Mouse (Mus musculus) c-Kit-positive CD71-negative TER-119-negative erythroid progenitor cells, embryonic 14.5 days (primary cell): Measurements from ENCODE around the gene Tspan5.

ENCODE experiments used
- DNase-seq: peaks from one replicate; pipeline ENCODE4 v3.0.0-alpha.2; 2013; ENCODE audit warnings: low read depth

The Tspan5 gene

GRCm38 (mm10) chr3:138876931-138877361 lies 135.0 kb downstream of the Tspan5 start:
- DNase-seq, result no peak

DNA sequence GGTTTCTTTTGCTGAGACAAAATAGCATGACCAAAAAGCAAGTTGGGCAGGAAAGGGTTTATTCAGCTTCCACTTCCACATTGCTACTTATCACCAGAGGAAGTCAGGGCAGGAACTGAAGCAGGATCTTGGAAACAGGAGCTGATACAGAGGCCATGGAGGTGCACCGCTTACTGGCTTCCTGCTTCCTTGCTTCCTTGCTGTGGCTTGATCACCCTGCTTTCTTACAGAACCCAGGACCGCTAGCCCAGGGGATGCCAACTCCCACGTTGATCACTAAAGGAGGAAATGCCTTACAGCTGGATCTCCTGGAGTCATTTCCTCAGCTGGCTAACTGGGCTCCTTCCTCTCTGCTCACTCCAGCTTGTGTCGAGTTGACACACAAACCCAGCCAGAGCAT lies 135.7 kb downstream of the Tspan5 start:
- DNase-seq, result no peak

DNA sequence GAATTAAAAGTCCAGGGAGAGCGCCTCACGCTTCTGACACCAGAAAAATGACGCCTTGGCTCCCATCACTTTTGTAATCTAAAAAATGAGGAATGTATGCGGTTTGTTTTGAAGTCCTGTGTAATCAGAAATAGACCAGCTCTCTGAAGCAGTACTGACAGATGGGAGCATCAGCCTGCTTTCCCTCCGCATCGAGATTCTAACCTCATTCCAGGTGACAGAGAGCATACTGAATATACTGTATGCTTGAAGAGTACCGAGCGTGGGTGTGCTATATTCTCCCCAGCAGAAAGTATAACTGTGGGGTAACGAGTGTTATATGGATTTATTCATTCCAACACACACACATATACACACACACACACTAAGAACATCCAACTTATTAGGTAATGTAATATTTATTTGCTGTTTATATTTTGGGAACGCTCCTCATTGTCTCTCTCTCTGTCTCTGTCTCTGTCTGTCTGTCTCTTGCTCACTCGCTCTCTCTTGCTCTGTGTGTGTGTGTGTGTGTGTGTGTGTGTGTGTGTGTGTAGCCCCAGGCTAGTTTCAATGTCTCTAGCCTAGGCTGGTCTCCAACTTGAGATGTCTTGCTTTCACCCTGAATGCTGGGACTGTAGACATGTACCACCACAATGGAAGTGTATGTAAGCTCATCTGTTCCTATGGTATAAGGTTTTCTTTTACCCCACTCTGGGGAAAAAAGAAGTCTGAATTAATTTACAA lies 139.2 kb downstream of the Tspan5 start:
- no peak for DNase-seq

DNA sequence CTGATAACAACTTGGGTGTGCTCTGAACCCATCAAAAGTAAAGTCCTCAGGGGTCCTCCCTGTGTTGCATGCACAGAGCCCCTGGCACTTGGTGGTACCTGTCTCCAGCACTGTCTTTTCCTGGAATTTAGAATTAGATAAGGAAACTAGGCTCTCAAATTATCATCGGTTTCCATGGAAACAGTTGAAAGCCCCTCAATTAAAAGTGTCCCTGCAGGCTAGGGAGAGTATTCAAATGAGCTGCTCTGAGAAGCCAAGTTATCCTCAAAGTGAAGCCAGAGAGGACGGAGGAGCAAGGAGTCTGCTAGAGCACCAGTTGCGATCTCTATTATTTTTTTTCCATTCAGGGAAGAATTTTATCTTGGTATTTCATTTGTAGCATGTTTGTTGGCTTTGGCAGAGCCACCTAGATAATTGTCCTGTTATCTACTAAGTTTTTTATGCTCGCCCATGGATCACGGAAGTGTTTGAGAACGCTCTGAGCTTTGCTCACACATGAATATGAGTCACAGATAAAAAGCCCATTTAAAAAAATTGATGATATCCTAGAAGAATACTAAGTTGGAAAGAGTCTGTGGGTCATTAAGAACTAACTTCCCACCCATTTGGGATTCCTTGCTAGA lies 139.8 kb downstream of the Tspan5 start:
- no peak for DNase-seq

- no peak for DNase-seq
These were observed 144.1 kb downstream of the Tspan5 start for GRCm38 (mm10) chr3:138886121-138886520.

DNA sequence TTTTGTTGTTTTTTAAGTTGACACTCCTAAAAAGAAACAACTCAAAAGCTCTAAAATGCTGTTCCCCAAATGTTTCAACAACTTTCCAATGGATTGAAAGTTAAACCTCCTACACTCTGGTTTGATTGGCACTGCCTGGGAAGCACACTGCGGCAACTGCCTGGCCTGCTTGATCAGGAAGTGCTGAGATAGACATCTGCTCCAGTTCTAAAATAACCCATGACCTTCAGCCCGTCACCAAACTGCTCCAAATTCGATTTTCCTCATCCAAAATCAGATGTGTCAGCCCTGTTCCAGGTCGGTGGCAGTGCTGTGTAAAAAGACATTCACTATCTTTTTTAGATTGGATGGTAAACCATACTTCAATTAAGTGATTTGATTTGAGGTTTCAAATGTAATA lies 147.2 kb downstream of the Tspan5 start:
- no peak for DNase-seq

GRCm38 (mm10) chr3:138889769-138890295 lies 147.8 kb downstream of the Tspan5 start:
- no peak for DNase-seq

GRCm38 (mm10) chr3:138893520-138893919 lies 151.5 kb downstream of the Tspan5 start:
- no peak for DNase-seq

GRCm38 (mm10) chr3:138897500-138897899 lies 155.5 kb downstream of the Tspan5 start:
- no peak for DNase-seq

DNA sequence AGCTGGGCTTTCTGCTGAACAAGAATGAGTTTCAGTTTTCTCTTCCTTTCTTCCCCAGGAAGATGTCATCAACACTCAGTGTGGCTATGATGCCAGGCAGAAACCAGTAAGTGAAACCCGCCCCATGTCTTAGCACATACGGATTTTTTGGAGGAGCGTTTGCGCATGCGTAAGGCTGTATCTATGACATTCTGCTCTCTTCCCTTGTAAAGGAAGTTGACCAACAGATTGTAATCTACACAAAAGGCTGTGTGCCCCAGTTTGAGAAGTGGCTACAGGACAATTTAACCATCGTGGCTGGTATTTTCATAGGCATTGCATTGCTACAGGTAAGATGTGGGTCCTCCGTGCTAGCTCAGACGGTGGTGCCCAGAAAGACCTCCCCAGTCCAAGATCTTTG lies 156.1 kb downstream of the Tspan5 start:
- no peak for DNase-seq

GRCm38 (mm10) chr3:138900571-138901141 lies 158.7 kb downstream of the Tspan5 start:
- no peak for DNase-seq

- DNase-seq, result no peak
These were observed 163.7 kb downstream of the Tspan5 start for GRCm38 (mm10) chr3:138905678-138906077.

DNA sequence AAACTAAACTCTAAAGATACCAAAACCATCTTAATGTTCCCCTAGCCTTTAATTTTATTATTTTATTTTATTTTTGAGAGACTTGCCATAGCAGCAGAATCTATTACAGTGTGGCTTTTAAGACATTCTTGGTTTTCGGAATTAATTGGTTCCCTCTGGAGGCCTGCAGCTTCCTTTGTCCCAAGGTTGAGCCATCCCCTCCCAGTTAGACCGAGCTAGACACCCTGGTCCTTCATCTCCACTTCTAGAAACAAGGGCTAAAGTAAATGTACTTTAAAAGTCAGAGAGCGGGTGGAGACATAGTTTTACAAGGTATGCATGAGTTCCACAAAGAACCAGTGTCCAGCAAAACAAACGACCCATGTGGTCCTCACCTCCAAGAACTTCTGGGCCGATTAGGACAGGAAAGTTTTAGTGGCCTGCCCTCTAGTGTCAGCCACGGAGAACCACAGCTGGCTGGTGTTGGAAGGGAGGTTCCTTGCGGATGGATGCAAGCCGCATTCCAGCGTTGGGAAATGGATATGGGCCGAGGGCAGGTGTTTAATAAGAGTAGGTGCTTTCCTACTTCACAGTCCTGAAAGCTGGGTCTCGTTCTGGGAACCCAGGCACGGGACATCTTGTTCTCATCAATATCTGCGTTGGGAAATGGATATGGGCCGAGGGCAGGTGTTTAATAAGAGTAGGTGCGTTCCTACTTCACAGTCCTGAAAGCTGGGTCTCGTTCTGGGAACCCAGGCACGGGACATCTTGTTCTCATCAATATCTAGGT lies 164.3 kb downstream of the Tspan5 start:
- DNase-seq, result peak; percentile 31

- DNase-seq, result no peak
These were observed 167.3 kb downstream of the Tspan5 start for GRCm38 (mm10) chr3:138909313-138909712.

DNA sequence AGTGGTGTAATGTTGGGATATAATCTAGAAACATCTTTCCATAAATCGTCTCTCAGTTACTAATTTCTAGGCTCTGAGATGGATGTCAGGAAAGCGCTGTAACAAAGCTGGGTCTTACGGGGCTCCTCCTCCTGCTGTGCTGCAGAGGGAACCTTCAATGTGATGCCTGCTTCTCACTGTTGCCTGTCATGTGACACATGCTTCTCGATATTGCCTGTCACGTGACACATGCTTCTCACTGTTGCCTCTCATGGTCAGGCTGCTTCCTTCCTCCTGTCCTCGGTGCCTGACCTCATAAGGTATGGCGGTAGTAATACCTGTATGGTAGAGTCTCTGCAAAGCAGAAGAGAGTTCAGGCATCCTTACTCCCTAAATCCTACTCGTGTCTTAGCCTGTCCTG lies 170.5 kb downstream of the Tspan5 start:
- no peak for DNase-seq

GRCm38 (mm10) chr3:138914626-138915288 lies 172.8 kb downstream of the Tspan5 start:
- DNase-seq, result no peak

GRCm38 (mm10) chr3:138916591-138916990 lies 174.6 kb downstream of the Tspan5 start:
- DNase-seq, result no peak

DNA sequence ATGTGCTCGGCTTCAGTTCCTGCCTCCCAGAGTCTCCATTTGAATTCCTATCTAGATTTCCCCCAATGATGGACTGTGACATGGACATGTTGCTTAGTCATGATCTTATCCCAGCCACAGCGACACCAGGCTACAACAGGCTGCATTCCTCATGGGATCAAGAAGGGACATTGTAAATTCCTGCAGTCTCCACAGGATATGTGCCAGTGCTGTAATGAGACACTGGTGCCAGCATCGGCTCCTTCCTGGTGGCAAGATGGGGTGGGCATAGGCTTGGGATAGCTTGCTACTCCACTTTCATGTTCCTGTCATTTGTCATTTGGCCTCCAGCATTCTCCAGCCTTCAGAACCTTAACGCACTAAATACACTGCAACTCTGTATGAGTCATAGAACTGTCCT lies 175.0 kb downstream of the Tspan5 start:
- no peak for DNase-seq

GRCm38 (mm10) chr3:138918241-138918640 lies 176.2 kb downstream of the Tspan5 start:
- DNase-seq, result no peak

DNA sequence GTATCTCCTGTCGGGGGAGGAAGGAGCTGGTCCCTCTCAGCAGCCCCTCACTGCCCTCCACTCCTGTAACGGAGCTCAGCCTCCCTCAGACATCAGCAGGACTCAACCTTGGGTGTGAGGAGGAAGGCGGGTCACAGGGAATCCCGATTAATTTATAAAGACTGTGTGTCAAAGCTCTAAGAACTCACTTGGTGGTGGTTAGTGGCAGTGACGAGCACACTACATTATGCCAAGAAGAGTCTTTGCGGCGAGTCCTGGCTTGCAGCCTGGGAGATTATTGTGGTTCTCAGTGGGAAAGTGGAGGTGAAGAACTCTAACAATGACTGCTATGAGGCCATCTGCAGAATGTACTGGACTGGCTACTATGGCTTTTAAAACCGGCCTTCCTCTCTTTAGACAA lies 184.2 kb downstream of the Tspan5 start:
- no peak for DNase-seq

DNA sequence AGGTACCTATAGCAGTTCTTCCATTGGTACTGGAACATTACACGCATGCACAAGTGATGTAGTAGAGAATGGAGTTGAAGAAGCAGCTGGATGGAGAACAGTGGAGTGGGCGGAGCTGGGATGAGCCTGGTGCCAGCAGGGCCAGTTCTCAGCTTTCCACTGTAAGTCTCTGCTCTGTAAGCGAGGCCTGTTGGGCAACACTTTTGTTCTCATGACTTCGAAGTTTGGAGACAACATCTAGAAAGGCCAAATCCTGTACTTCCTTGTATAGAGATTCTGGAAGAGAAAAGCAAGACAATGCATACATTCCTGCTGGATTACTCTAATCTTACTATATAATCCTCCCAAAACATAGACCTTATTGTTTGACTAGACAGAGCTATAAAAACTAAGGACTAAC lies 185.4 kb downstream of the Tspan5 start:
- DNase-seq, result no peak

DNA sequence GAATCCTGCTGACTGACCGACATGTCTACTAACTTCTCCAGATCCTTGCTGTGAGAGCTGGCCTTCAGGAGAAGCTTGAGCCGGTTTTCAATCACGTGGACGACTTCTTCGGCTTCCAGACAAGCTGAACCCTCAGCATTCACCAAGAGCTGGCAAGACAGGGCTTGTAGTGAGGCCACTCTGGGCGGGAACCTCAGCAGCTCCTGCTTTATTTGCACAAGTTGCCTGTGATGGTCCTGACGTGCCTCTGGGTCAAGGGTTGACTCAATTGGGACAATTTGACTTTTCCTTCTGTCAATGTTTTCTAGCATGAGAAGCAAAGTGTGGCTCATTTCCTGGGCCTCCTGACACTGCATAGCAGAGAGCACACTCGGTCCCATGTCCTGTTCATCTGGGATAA lies 194.8 kb downstream of the Tspan5 start:
- no peak for DNase-seq
